Mouse (Mus musculus) myocyte (in vitro differentiated cells): Measurements from ENCODE around the gene Bdh1.

Source experiments
- CEBPB ChIP-seq: IDR thresholded peaks from 2 replicates; pipeline ENCODE4 v1.6.1; 2011; ENCODE audit warnings: mild to moderate bottlenecking, moderate library complexity; ENCODE audit not compliant: poor library complexity, insufficient read depth, severe bottlenecking
- E2F4 ChIP-seq: IDR thresholded peaks from one replicate; pipeline ENCODE4 v1.6.1; 2011; ENCODE audit warnings: mild to moderate bottlenecking, control low read depth, moderate library complexity; ENCODE audit not compliant: insufficient read depth
- MAX ChIP-seq: IDR thresholded peaks from one replicate; pipeline ENCODE4 v1.6.1; 2011; ENCODE audit warnings: low read depth, mild to moderate bottlenecking, control low read depth
- MYOD1 ChIP-seq, 3 experiments: IDR thresholded peaks; one replicate each; pipeline ENCODE4 v1.6.1; 2011; ENCODE audit warnings: control low read depth in 2 of 3, low read depth in 2 of 3, mild to moderate bottlenecking in 2 of 3, moderate library complexity in 1 of 3; ENCODE audit not compliant: insufficient read length in 2 of 3, control insufficient read depth in 1 of 3
- POLR2A ChIP-seq: IDR thresholded peaks from one replicate; pipeline ENCODE4 v1.6.1; 2011; ENCODE audit warnings: low read depth, mild to moderate bottlenecking, control low read depth, moderate library complexity; ENCODE audit not compliant: insufficient read length
- POLR2AphosphoS2 ChIP-seq: IDR thresholded peaks from one replicate; pipeline ENCODE4 v1.6.1; 2011; ENCODE audit warnings: low read depth, control low read depth; ENCODE audit not compliant: insufficient read length
- REST ChIP-seq: IDR thresholded peaks from one replicate; pipeline ENCODE4 v1.6.1; 2011; ENCODE audit warnings: mild to moderate bottlenecking, control low read depth, moderate library complexity; ENCODE audit not compliant: insufficient read depth, insufficient read length
- TCF12 ChIP-seq: IDR thresholded peaks from one replicate; pipeline ENCODE4 v1.6.1; 2011; ENCODE audit warnings: mild to moderate bottlenecking, control low read depth; ENCODE audit not compliant: poor library complexity, insufficient read depth, severe bottlenecking
- USF1 ChIP-seq: IDR thresholded peaks from one replicate; pipeline ENCODE4 v1.6.1; 2011; ENCODE audit warnings: low read depth, mild to moderate bottlenecking, control low read depth, moderate library complexity

DNA sequence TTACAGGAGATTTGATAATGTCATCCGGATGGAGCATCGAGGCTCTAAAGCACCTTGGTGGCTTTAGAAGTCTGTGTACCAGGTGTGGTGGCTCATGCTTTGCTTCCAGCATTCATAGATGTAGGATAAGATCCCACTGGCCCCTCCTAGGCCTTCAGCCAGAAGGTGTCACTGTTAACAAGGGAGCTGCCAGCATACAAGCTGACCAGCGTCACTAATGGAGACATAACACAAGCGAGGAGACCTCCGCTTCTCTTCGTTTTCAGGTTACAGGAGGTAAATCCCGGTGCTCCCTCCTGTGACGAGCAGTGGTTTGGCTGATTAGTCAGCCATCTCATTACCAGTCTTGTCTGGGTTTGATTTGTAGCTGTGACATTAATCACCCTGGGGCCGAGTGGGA is 14.0 kb downstream of the Bdh1 start:
- no peak for TF ChIP-seq POLR2A
- TF ChIP-seq MYOD1 (IDR thresholded peaks at IDR 0.05; ENCODE audit: control insufficient read depth in 1 of 3, insufficient read length in 2 of 3, low read depth in 2 of 3): no peak
- no peak for TF ChIP-seq REST
- TF ChIP-seq TCF12: no peak
- no peak for TF ChIP-seq CEBPB
- TF ChIP-seq MAX: no peak
- TF ChIP-seq E2F4: no peak
- no peak for TF ChIP-seq POLR2AphosphoS2
- no peak for TF ChIP-seq USF1
